Mouse (Mus musculus) neural tube, embryonic 11.5 days (tissue): ENCODE measurements at regions not wholly inside any gene's neighbourhood (a gene's known extent, or its start where the extent isn't known, plus 50 kb on each side); places are given as distances from the start of the nearest gene placed in this dataset.
A peak's percentile ranks its signal among the peaks of the same experiment; 100 is the strongest.
"Not testable (repeated sequence)": the region's sequence is repeated elsewhere in the genome, so short reads cannot be mapped to it uniquely, and the experiment has no call there.

Source experiments
- ATAC-seq: fragments of 200-750 bp; cut with Nextera tagmentation; 2 replicates; pipeline ENCODE4 v1.8.0; 2017; ENCODE audit warnings: moderate number of reproducible peaks, mild to moderate bottlenecking, moderate TSS enrichment, moderate library complexity; ENCODE audit not compliant: insufficient read depth, low FRiP score, low TSS enrichment
- DNase-seq: peaks from one replicate; pipeline ENCODE4 v3.0.0-alpha.2; 2015; ENCODE audit warnings: low spot score
- H3K27ac ChIP-seq: fragments of 300-500 bp; sonication (generic); 2 replicates; pipeline ENCODE4 v1.5.1; 2014; ENCODE audit warnings: low read depth, mild to moderate bottlenecking, low read length
- H3K27me3 ChIP-seq: fragments of 300-500 bp; sonication (generic); 2 replicates; pipeline ENCODE4 v1.6.1; 2014; ENCODE audit warnings: mild to moderate bottlenecking, low read length, mixed read lengths; ENCODE audit not compliant: control insufficient read depth, insufficient read depth
- H3K36me3 ChIP-seq: fragments of 300-500 bp; sonication (generic); 2 replicates; pipeline ENCODE4 v1.6.1; 2014; ENCODE audit warnings: mild to moderate bottlenecking, low read length, moderate library complexity, mixed read lengths; ENCODE audit not compliant: control insufficient read depth, insufficient read depth
- H3K4me1 ChIP-seq: fragments of 300-500 bp; sonication (generic); 2 replicates; pipeline ENCODE4 v1.6.1; 2014; ENCODE audit warnings: low read length, mixed read lengths; ENCODE audit not compliant: control insufficient read depth, insufficient read depth
- H3K4me2 ChIP-seq: fragments of 300-500 bp; sonication (generic); 2 replicates; pipeline ENCODE4 v1.6.1; 2014; ENCODE audit warnings: low read depth, mild to moderate bottlenecking, moderate library complexity
- H3K4me3 ChIP-seq: fragments of 300-500 bp; sonication (generic); 2 replicates; pipeline ENCODE4 v1.5.1; 2014; ENCODE audit warnings: low read depth, low read length
- H3K9ac ChIP-seq: fragments of 300-500 bp; sonication (generic); 2 replicates; pipeline ENCODE4 v1.6.1; 2014; ENCODE audit warnings: mild to moderate bottlenecking, low read length
- H3K9me3 ChIP-seq: fragments of 300-500 bp; sonication (generic); 2 replicates; pipeline ENCODE4 v1.6.1; 2016; ENCODE audit warnings: low read length; ENCODE audit not compliant: control insufficient read depth
- WGBS: fragments of 180-500 bp; shearing (Covaris S2); extraction: QIAGEN DNeasy Blood & Tissue Kit; methylation state at CpG from one replicate; pipeline ENCODE4 v1.1.7; 2014; 5-methylcytosine and 5-hydroxymethylcytosine counted together

GRCm38 (mm10) chr9:3116311-3116710 is 79.6 kb downstream of the Gm10715 start:
- H3K9ac ChIP-seq, H3K4me2 ChIP-seq, H3K36me3 ChIP-seq, H3K27ac ChIP-seq, H3K27me3 ChIP-seq, DNase-seq, H3K9me3 ChIP-seq, ATAC-seq, H3K4me3 ChIP-seq, H3K4me1 ChIP-seq: not testable (repeated sequence)
- 89% methylated on average over 20 of the region's 20 CpGs for WGBS

- H3K9me3 ChIP-seq: peaks cover 26% of the 10 kb centered on the region
Observed at GRCm38 (mm10) chr9:3161181-3161580, 124.5 kb downstream of the Gm10715 start.

GRCm38 (mm10) chr9:3184343-3184742 is 147.7 kb downstream of the Gm10715 start:
- Histone ChIP-seq H3K9me3 (peaks cover 15% of the 10 kb centered on the region), H3K4me3 (no peak overlapping the region), H3K4me2 (no peak overlapping the region), H3K9ac (no peak overlapping the region), H3K27ac (no peak overlapping the region), H3K27me3 (no peaks in the 10 kb centered on the region), H3K4me1 (no peaks in the 10 kb centered on the region), H3K36me3 (no peaks in the 10 kb centered on the region)
- ATAC-seq (no peak), DNase-seq (no peak)

More at GRCm38 (mm10) chr9:3161181-3161580, 124.5 kb downstream of the Gm10715 start:
- H3K4me2 ChIP-seq: no peak overlapping the region
- H3K9ac ChIP-seq: no peak overlapping the region
- no peaks in the 10 kb centered on the region for H3K4me1 ChIP-seq
- H3K27me3 ChIP-seq: no peaks in the 10 kb centered on the region
- H3K36me3 ChIP-seq: no peaks in the 10 kb centered on the region
- no peak for ATAC-seq
- no peak overlapping the region for H3K27ac ChIP-seq
- H3K4me3 ChIP-seq: no peak overlapping the region
- DNase-seq: no peak

- no peaks in the 10 kb centered on the region; the same call in 1 of the 2 replicates for H3K9me3 ChIP-seq
- no peaks in the 10 kb centered on the region for H3K27me3 ChIP-seq
- no peak overlapping the region for H3K4me2 ChIP-seq
- no peaks in the 10 kb centered on the region for H3K4me1 ChIP-seq
- no peak overlapping the region for H3K4me3 ChIP-seq
- peak; percentile 35; the same call in 1 of the 2 replicates for ATAC-seq
- no peak overlapping the region for H3K9ac ChIP-seq
- H3K27ac ChIP-seq: no peak overlapping the region
- DNase-seq: no peak
- H3K36me3 ChIP-seq: no peaks in the 10 kb centered on the region
- whole genome bisulfite sequencing: 37% methylated on average over 33 of the region's 33 CpGs
Observed at GRCm38 (mm10) chr9:3199151-3200018, 135.6 kb upstream of the Alkbh8 start.

GRCm38 (mm10) chr9:3200019-3200347 is 135.0 kb upstream of the Alkbh8 start:
- not testable (repeated sequence) for H3K9me3 ChIP-seq, H3K4me2 ChIP-seq, H3K4me1 ChIP-seq, DNase-seq, H3K4me3 ChIP-seq, H3K36me3 ChIP-seq, H3K27me3 ChIP-seq, H3K9ac ChIP-seq, ATAC-seq, H3K27ac ChIP-seq
- 55% methylated on average over 16 of the region's 16 CpGs for WGBS

- not testable (repeated sequence) for H3K9me3 ChIP-seq, H3K4me3 ChIP-seq
- 100% methylated on average over 1 of the region's 1 CpGs for WGBS
Observed at GRCm38 (mm10) chr9:3208120-3208519, 126.8 kb upstream of the Alkbh8 start.

GRCm38 (mm10) chr9:3258396-3259300 is 76.3 kb upstream of the Alkbh8 start:
- no peak overlapping the region for H3K9ac ChIP-seq
- WGBS: 72% methylated on average over 10 of the region's 10 CpGs
- no peak overlapping the region for H3K4me2 ChIP-seq
- no peak overlapping the region for H3K4me3 ChIP-seq
- peaks cover 18% of the 10 kb centered on the region for H3K9me3 ChIP-seq
- peak; percentile 100 for ATAC-seq
- H3K27me3 ChIP-seq: no peaks in the 10 kb centered on the region
- H3K36me3 ChIP-seq: no peaks in the 10 kb centered on the region
- no peak overlapping the region for H3K27ac ChIP-seq
- H3K4me1 ChIP-seq: no peaks in the 10 kb centered on the region
- peak; percentile 85 for DNase-seq

More at GRCm38 (mm10) chr9:3208120-3208519, 126.8 kb upstream of the Alkbh8 start:
- H3K36me3 ChIP-seq, H3K4me2 ChIP-seq, H3K27ac ChIP-seq, H3K4me1 ChIP-seq, H3K9ac ChIP-seq, ATAC-seq, H3K27me3 ChIP-seq, DNase-seq: not testable (repeated sequence)

GRCm38 (mm10) chr9:3260181-3260580 is 74.8 kb upstream of the Alkbh8 start:
- ATAC-seq (no peak), DNase-seq (no peak)
- Histone ChIP-seq H3K4me1 (no peaks in the 10 kb centered on the region), H3K4me2 (no peak overlapping the region), H3K27me3 (no peaks in the 10 kb centered on the region), H3K9me3 (peaks cover 22% of the 10 kb centered on the region), H3K9ac (no peak overlapping the region), H3K4me3 (no peak overlapping the region), H3K27ac (no peak overlapping the region), H3K36me3 (no peaks in the 10 kb centered on the region)
- 78% methylated on average over 5 of the region's 5 CpGs for WGBS
